Mouse (Mus musculus): ENCODE data around the gene D930020B18Rik. TPM values are rescaled to one million over a fixed set of nuclear protein-coding genes. Genes with fewer than 3 reads are reported as not detected.

The D930020B18Rik gene
- polyA plus RNA-seq, 1 experiment: not detected

- H3K27me3 ChIP-seq (ENCODE audit: control insufficient read depth, insufficient read depth, low read length): no peaks in the 10 kb centered on the region
- no peak overlapping the region for H3K27ac ChIP-seq (ENCODE audit: insufficient read depth, low read length)
- H3K4me3 ChIP-seq (ENCODE audit: extremely low read depth, insufficient read depth, insufficient read length): no peak overlapping the region
- peaks cover 44% of the 10 kb centered on the region for H3K36me3 ChIP-seq (ENCODE audit: control insufficient read depth, insufficient read depth, low read length)
- TF ChIP-seq POLR2A (IDR thresholded peaks at IDR 0.05; ENCODE audit: low read depth, low read length) (no peak), CTCF (IDR thresholded peaks at IDR 0.05; ENCODE audit: extremely low read depth, insufficient read depth, insufficient read length, insufficient replicate concordance) (no peak)
- DNase-seq (ENCODE audit: low read depth in 1 of 2, low spot score in 2 of 2): no peak
- WGBS: 90% methylated on average over 10 of the region's 10 CpGs
- H3K4me1 ChIP-seq (ENCODE audit: control insufficient read depth, insufficient read depth, insufficient read length): no peaks in the 10 kb centered on the region
These were observed 29.8 kb upstream of the D930020B18Rik start for GRCm38 (mm10) chr10:121611587-121611986.

- Histone ChIP-seq H3K27me3 (ENCODE audit: control insufficient read depth, insufficient read depth, low read length) (no peaks in the 10 kb centered on the region), H3K27ac (ENCODE audit: insufficient read depth, low read length) (no peak overlapping the region), H3K36me3 (ENCODE audit: control insufficient read depth, insufficient read depth, low read length) (peaks cover 42% of the 10 kb centered on the region), H3K4me1 (ENCODE audit: control insufficient read depth, insufficient read depth, insufficient read length) (no peaks in the 10 kb centered on the region), H3K4me3 (ENCODE audit: extremely low read depth, insufficient read depth, insufficient read length) (no peak overlapping the region)
- WGBS: 94% methylated on average over 6 of the region's 6 CpGs
- TF ChIP-seq CTCF (IDR thresholded peaks at IDR 0.05; ENCODE audit: extremely low read depth, insufficient read depth, insufficient read length, insufficient replicate concordance): no peak
- TF ChIP-seq POLR2A (IDR thresholded peaks at IDR 0.05; ENCODE audit: low read depth, low read length): no peak
- DNase-seq (ENCODE audit: low read depth in 1 of 2, low spot score in 2 of 2): no peak
These were observed 28.9 kb upstream of the D930020B18Rik start for GRCm38 (mm10) chr10:121612448-121612847.

DNA sequence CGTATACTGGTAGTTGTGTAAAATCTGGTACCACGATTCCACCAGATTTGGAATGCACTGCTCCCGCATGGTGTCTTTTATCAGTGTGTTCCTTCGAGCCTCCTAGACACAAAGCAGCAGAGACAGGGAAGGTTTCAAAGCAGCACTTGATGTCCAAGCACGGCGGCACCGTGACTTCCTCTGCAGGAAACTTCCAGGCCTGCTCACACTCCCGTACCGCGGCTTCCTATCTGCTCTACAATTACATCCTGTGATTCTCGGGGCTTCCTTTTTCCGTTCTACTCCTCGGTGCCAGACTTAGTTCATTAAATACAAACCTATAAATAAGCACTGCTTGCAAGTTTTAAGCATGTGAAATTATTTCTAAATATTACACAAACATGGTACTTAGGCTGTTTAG is 27.8 kb upstream of the D930020B18Rik start:
- no peak overlapping the region for H3K27ac ChIP-seq (ENCODE audit: insufficient read depth, low read length)
- H3K27me3 ChIP-seq (ENCODE audit: control insufficient read depth, insufficient read depth, low read length): no peaks in the 10 kb centered on the region
- WGBS: 38% methylated on average over 13 of the region's 13 CpGs
- no peaks in the 10 kb centered on the region for H3K4me1 ChIP-seq (ENCODE audit: control insufficient read depth, insufficient read depth, insufficient read length)
- DNase-seq (ENCODE audit: low read depth in 1 of 2, low spot score in 2 of 2): no peak
- H3K4me3 ChIP-seq (ENCODE audit: extremely low read depth, insufficient read depth, insufficient read length): no peak overlapping the region
- TF ChIP-seq POLR2A (IDR thresholded peaks at IDR 0.05; ENCODE audit: low read depth, low read length) (no peak), CTCF (IDR thresholded peaks at IDR 0.05; ENCODE audit: extremely low read depth, insufficient read depth, insufficient read length, insufficient replicate concordance) (no peak)
- peaks cover 42% of the 10 kb centered on the region for H3K36me3 ChIP-seq (ENCODE audit: control insufficient read depth, insufficient read depth, low read length)

GRCm38 (mm10) chr10:121615146-121615870 is 26.1 kb upstream of the D930020B18Rik start:
- H3K27ac ChIP-seq (ENCODE audit: insufficient read depth, low read length): no peak overlapping the region
- 95% methylated on average over 13 of the region's 13 CpGs for WGBS
- no peak overlapping the region for H3K4me3 ChIP-seq (ENCODE audit: extremely low read depth, insufficient read depth, insufficient read length)
- H3K27me3 ChIP-seq (ENCODE audit: control insufficient read depth, insufficient read depth, low read length): no peaks in the 10 kb centered on the region
- H3K4me1 ChIP-seq (ENCODE audit: control insufficient read depth, insufficient read depth, insufficient read length): no peaks in the 10 kb centered on the region
- DNase-seq (ENCODE audit: low read depth in 1 of 2, low spot score in 2 of 2): no peak
- peaks cover 40% of the 10 kb centered on the region for H3K36me3 ChIP-seq (ENCODE audit: control insufficient read depth, insufficient read depth, low read length)
- TF ChIP-seq CTCF (IDR thresholded peaks at IDR 0.05; ENCODE audit: extremely low read depth, insufficient read depth, insufficient read length, insufficient replicate concordance): no peak
- no peak for TF ChIP-seq POLR2A (IDR thresholded peaks at IDR 0.05; ENCODE audit: low read depth, low read length)

- Histone ChIP-seq H3K27me3 (ENCODE audit: control insufficient read depth, insufficient read depth, low read length) (no peaks in the 10 kb centered on the region), H3K4me1 (ENCODE audit: control insufficient read depth, insufficient read depth, insufficient read length) (no peaks in the 10 kb centered on the region), H3K36me3 (ENCODE audit: control insufficient read depth, insufficient read depth, low read length) (peaks cover 38% of the 10 kb centered on the region), H3K4me3 (ENCODE audit: extremely low read depth, insufficient read depth, insufficient read length) (no peak overlapping the region), H3K27ac (ENCODE audit: insufficient read depth, low read length) (no peak overlapping the region)
- no peak for DNase-seq (ENCODE audit: low read depth in 1 of 2, low spot score in 2 of 2)
- TF ChIP-seq CTCF (IDR thresholded peaks at IDR 0.05; ENCODE audit: extremely low read depth, insufficient read depth, insufficient read length, insufficient replicate concordance) (no peak), POLR2A (IDR thresholded peaks at IDR 0.05; ENCODE audit: low read depth, low read length) (no peak)
- WGBS: 95% methylated on average over 7 of the region's 7 CpGs
These were observed 25.5 kb upstream of the D930020B18Rik start for GRCm38 (mm10) chr10:121615935-121616334.

GRCm38 (mm10) chr10:121622431-121622830 is 19.0 kb upstream of the D930020B18Rik start:
- WGBS: 94% methylated on average over 6 of the region's 6 CpGs
- H3K36me3 ChIP-seq (ENCODE audit: control insufficient read depth, insufficient read depth, low read length): peaks cover 16% of the 10 kb centered on the region
- no peaks in the 10 kb centered on the region; the same call in none of the 2 replicates for H3K4me1 ChIP-seq (ENCODE audit: control insufficient read depth, insufficient read depth, insufficient read length)
- TF ChIP-seq POLR2A (IDR thresholded peaks at IDR 0.05; ENCODE audit: low read depth, low read length) (no peak), CTCF (IDR thresholded peaks at IDR 0.05; ENCODE audit: extremely low read depth, insufficient read depth, insufficient read length, insufficient replicate concordance) (no peak)
- H3K4me3 ChIP-seq (ENCODE audit: extremely low read depth, insufficient read depth, insufficient read length): no peak overlapping the region
- no peak for DNase-seq (ENCODE audit: low read depth in 1 of 2, low spot score in 2 of 2)
- no peak overlapping the region for H3K27ac ChIP-seq (ENCODE audit: insufficient read depth, low read length)
- H3K27me3 ChIP-seq (ENCODE audit: control insufficient read depth, insufficient read depth, low read length): no peaks in the 10 kb centered on the region

DNA sequence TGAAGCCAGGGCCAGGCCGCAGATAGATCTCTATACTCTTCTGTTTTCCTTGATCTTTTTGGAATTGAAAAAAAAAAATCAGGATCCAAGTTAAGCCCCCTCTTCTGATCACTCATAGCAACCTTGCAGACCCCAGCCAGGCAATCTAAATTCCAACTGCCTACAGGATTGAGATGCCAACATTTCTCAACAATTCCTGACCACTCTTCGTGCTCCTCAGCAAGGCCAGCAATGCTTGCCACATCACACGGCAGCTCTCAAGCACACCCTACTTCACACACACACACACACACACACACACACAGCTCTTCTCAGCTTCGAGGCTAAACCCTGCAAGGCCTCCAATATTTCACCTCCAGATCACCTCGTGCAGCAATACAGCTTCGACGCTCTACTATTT is 17.7 kb upstream of the D930020B18Rik start:
- no peak for DNase-seq (ENCODE audit: low read depth in 1 of 2, low spot score in 2 of 2)
- Histone ChIP-seq H3K4me3 (ENCODE audit: extremely low read depth, insufficient read depth, insufficient read length) (no peak overlapping the region), H3K27ac (ENCODE audit: insufficient read depth, low read length) (no peak overlapping the region), H3K36me3 (ENCODE audit: control insufficient read depth, insufficient read depth, low read length) (peaks cover 9% of the 10 kb centered on the region), H3K4me1 (ENCODE audit: control insufficient read depth, insufficient read depth, insufficient read length) (no peaks in the 10 kb centered on the region; the same call in none of the 2 replicates), H3K27me3 (ENCODE audit: control insufficient read depth, insufficient read depth, low read length) (no peaks in the 10 kb centered on the region)
- WGBS: 88% methylated on average over 7 of the region's 7 CpGs
- TF ChIP-seq POLR2A (IDR thresholded peaks at IDR 0.05; ENCODE audit: low read depth, low read length) (no peak), CTCF (IDR thresholded peaks at IDR 0.05; ENCODE audit: extremely low read depth, insufficient read depth, insufficient read length, insufficient replicate concordance) (no peak)
